Mouse (Mus musculus) forebrain, embryonic 13.5 days (tissue): ENCODE measurements at regions not wholly inside any gene's neighbourhood (a gene's known extent, or its start where the extent isn't known, plus 50 kb on each side); places are given as distances from the start of the nearest gene placed in this dataset.

Experiments used
- ATAC-seq: fragments of 200-750 bp; cut with Nextera tagmentation; 2 replicates; pipeline ENCODE4 v1.8.0; 2017
- H3K27ac ChIP-seq: fragments of 300-500 bp; sonication (generic); 2 replicates; pipeline ENCODE4 v1.5.1; 2015; ENCODE audit warnings: inconsistent platforms, mild to moderate bottlenecking, moderate library complexity
- H3K27me3 ChIP-seq: fragments of 300-500 bp; sonication (generic); 2 replicates; pipeline ENCODE4 v1.6.1; 2015; ENCODE audit warnings: mild to moderate bottlenecking, inconsistent platforms
- H3K36me3 ChIP-seq: fragments of 300-500 bp; sonication (generic); 2 replicates; pipeline ENCODE4 v1.6.1; 2015; ENCODE audit warnings: mild to moderate bottlenecking, inconsistent platforms; ENCODE audit not compliant: poor library complexity, severe bottlenecking
- H3K4me1 ChIP-seq: fragments of 300-500 bp; sonication (generic); 2 replicates; pipeline ENCODE4 v1.6.1; 2015; ENCODE audit warnings: inconsistent platforms
- H3K4me2 ChIP-seq: fragments of 300-500 bp; sonication (generic); 2 replicates; pipeline ENCODE4 v1.6.1; 2015; ENCODE audit warnings: inconsistent platforms, mild to moderate bottlenecking, moderate library complexity
- H3K4me3 ChIP-seq: fragments of 300-500 bp; sonication (generic); 2 replicates; pipeline ENCODE4 v1.5.1; 2015; ENCODE audit warnings: mild to moderate bottlenecking, inconsistent platforms
- H3K9ac ChIP-seq: fragments of 300-500 bp; sonication (generic); 2 replicates; pipeline ENCODE4 v1.6.1; 2015; ENCODE audit warnings: mild to moderate bottlenecking, inconsistent platforms
- H3K9me3 ChIP-seq: fragments of 300-500 bp; sonication (generic); replicated peaks from 2 replicates; pipeline ENCODE4 v1.6.1; 2016; ENCODE audit warnings: inconsistent platforms
- WGBS: fragments of 180-500 bp; shearing (Covaris S2); methylation state at CpG from one replicate; pipeline ENCODE4 v1.1.7; 2015; 5-methylcytosine and 5-hydroxymethylcytosine counted together

DNA sequence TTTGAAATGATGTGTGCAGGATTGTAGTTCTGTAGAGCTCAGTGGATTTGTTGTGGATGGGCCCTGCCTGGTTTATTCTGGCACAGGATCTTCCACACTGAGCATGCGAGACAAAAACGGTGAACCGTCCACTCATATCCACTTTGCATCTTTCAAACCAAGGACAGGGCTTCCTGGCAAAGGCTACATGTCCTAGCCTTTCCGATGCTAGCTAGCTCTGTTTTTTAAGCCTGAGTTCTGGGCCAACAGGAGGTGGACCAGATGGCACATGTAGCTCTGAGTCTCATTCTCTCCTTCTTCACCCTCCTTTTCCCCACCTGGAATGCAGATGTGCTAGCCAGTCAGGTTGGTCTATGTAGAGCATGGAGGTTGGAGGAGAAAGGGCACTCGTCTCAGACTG lies 345.0 kb upstream of the Smim15 start:
- Histone ChIP-seq H3K4me2 (no peak overlapping the region), H3K9me3 (no peaks in the 10 kb centered on the region), H3K4me3 (no peak overlapping the region), H3K4me1 (peaks cover 14% of the 10 kb centered on the region), H3K9ac (no peak overlapping the region), H3K27ac (no peak overlapping the region), H3K27me3 (no peaks in the 10 kb centered on the region), H3K36me3 (no peaks in the 10 kb centered on the region)
- no peak for ATAC-seq
- 90% methylated on average over 5 of the region's 5 CpGs for WGBS

DNA sequence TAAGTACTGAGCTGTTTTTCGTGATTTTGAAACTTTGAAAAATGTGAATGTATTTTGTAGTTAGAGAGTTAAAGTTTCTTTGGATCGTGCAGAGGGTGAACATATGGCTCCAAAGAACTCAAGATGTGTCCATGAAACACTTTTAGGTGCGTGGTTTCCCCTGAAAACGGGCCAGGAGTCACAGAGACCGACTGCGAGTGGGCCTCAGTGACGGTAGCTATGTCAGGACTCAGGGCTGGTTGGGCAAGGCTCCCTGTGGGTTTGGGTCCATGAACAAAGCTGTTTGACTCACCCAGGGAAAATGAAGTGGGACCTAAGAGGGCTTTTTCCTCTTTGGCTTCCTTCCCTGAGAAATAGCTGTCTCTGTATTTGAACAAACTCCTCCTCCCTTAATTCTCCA lies 345.9 kb upstream of the Smim15 start:
- Histone ChIP-seq H3K27ac (no peak overlapping the region), H3K9ac (no peak overlapping the region), H3K4me2 (no peak overlapping the region), H3K4me3 (no peak overlapping the region), H3K36me3 (no peaks in the 10 kb centered on the region), H3K4me1 (peaks cover 14% of the 10 kb centered on the region), H3K9me3 (no peaks in the 10 kb centered on the region), H3K27me3 (no peaks in the 10 kb centered on the region)
- WGBS, result 94% methylated on average over 7 of the region's 7 CpGs
- no peak for ATAC-seq

DNA sequence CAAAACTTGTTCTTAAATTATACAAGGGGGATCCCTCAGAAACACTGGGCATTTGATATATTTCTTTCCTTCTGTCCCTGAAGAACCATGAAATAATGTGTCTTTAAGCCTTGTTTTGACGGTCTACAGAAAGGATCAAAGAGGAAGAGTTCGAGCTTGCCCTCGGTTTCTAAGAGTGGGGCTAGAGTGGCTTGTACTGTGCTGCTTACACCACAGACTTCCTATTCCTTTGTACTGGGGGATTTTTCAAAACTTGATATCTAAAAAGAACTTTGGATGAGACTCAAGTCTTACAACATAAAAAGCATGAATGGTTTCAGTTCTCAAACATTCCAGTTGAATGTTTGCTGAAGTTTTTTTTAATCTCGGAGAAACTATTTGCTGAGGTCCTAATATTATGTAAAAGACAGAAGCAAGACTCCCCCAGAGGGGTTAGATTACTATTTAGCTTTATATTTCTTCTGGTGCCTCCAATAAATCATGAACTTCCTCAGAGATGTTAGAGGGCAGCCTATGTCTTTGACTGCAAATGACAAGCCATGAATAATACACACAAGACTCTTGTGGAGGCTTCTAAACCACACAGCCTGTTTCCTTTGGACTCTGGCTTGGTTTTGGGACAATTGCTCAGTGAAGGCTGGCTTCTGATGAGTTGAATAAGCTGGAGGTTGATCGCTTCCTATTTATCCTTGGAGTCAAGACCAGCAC lies 352.0 kb upstream of the Smim15 start:
- H3K9ac ChIP-seq, result no peak overlapping the region
- H3K36me3 ChIP-seq, result no peaks in the 10 kb centered on the region
- no peak overlapping the region for H3K4me2 ChIP-seq
- H3K4me3 ChIP-seq, result no peak overlapping the region
- H3K9me3 ChIP-seq, result no peaks in the 10 kb centered on the region
- 86% methylated on average over 5 of the region's 5 CpGs for WGBS
- no peaks in the 10 kb centered on the region for H3K4me1 ChIP-seq
- H3K27me3 ChIP-seq, result no peaks in the 10 kb centered on the region
- H3K27ac ChIP-seq, result no peak overlapping the region
- no peak for ATAC-seq

DNA sequence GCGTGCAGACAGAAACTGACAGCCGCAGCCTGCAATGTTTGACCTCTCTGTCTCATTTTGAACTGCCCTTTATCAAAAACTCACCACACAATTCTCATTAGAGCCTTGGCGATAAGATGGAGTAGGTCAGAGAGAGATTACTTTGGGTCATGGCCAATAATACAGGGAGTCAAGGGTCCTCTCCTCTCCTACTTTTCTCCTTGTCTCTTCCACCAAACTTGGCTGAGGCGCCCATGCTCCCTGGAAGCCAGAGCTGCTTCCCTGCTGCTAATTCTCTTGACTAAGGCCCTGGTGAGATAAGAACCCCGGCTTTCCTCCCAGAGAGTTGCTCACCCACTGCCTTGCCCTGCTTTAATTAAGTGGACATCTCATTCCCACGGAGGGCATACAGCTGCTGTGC lies 355.3 kb upstream of the Smim15 start:
- Histone ChIP-seq H3K4me2 (no peak overlapping the region), H3K36me3 (no peaks in the 10 kb centered on the region), H3K4me1 (no peaks in the 10 kb centered on the region), H3K9me3 (no peaks in the 10 kb centered on the region), H3K27me3 (no peaks in the 10 kb centered on the region), H3K9ac (no peak overlapping the region), H3K27ac (no peak overlapping the region), H3K4me3 (no peak overlapping the region)
- 55% methylated on average over 6 of the region's 6 CpGs for WGBS
- ATAC-seq, result no peak

DNA sequence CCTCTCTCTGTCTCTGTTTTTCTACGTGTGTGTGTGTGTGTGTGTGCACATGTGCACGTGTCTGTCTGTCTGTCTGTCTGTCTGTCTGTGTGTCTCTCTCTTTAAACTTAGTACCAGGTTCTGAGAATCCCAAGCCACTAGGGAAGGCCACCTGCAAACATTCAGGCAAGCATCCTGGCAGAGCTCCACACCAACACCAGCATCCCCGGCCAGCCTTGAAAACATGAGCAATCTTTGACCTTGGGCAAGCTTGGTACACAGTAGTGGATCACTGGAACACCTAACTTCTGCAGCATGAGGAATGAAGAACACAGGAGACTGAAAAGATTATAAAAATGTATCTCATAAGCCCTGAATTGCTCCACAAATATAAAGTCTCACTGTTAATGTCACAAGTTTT lies 359.0 kb upstream of the Smim15 start:
- Histone ChIP-seq H3K4me2 (no peak overlapping the region), H3K27ac (no peak overlapping the region), H3K9ac (no peak overlapping the region), H3K9me3 (no peaks in the 10 kb centered on the region), H3K36me3 (no peaks in the 10 kb centered on the region), H3K4me3 (no peak overlapping the region), H3K4me1 (no peaks in the 10 kb centered on the region), H3K27me3 (no peaks in the 10 kb centered on the region)
- no peak for ATAC-seq
- WGBS, result 94% methylated on average over 3 of the region's 3 CpGs

DNA sequence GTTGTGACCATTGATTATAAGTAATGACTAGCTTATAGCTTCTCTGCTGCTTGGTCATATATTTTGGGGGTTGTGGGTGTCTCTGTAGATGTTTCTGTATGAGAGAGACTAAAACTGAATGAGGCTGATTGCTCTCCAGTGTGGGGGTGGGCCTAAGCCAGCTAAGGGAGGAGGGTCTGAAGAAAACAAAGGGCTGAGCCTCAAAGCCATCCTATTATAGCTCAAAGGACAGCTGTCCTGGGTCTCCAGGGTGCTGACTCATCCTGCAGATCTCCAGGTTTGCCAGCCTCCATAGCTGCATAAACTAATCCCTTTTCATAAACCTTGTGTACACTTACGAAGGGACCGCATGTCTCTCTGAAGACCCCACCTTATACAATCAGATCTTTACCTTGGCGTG lies 360.3 kb upstream of the Smim15 start:
- no peak for ATAC-seq
- no peak overlapping the region for H3K27ac ChIP-seq
- H3K9me3 ChIP-seq, result no peaks in the 10 kb centered on the region
- H3K27me3 ChIP-seq, result no peaks in the 10 kb centered on the region
- no peak overlapping the region for H3K4me3 ChIP-seq
- H3K9ac ChIP-seq, result no peak overlapping the region
- no peaks in the 10 kb centered on the region for H3K4me1 ChIP-seq
- no peak overlapping the region for H3K4me2 ChIP-seq
- no peaks in the 10 kb centered on the region for H3K36me3 ChIP-seq
- WGBS, result 66% methylated on average over 3 of the region's 3 CpGs

DNA sequence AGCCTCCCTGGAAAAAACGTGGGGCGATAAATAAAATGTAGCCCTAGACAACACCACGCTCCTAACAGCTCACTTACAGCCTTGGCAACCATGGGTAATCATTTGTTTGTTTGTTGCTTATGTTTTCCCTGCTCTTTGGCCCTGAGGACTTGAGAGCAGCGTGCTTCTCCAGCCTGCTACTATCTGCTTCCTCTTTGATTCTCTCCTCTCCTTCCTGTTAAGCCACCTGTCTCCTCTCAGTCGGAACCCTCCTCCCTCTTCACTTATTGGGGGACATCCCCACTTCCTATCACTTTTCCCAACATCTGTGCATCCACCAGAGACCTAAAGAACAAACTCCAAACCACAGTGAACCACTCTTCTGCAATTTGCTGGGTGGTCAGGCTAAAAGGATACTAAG lies 362.5 kb upstream of the Smim15 start:
- Histone ChIP-seq H3K27ac (no peak overlapping the region), H3K36me3 (no peaks in the 10 kb centered on the region), H3K9me3 (no peaks in the 10 kb centered on the region), H3K9ac (no peak overlapping the region), H3K4me1 (peaks cover 5% of the 10 kb centered on the region), H3K27me3 (no peaks in the 10 kb centered on the region), H3K4me2 (no peak overlapping the region), H3K4me3 (no peak overlapping the region)
- no peak for ATAC-seq
- WGBS, result 80% methylated on average over 5 of the region's 5 CpGs

DNA sequence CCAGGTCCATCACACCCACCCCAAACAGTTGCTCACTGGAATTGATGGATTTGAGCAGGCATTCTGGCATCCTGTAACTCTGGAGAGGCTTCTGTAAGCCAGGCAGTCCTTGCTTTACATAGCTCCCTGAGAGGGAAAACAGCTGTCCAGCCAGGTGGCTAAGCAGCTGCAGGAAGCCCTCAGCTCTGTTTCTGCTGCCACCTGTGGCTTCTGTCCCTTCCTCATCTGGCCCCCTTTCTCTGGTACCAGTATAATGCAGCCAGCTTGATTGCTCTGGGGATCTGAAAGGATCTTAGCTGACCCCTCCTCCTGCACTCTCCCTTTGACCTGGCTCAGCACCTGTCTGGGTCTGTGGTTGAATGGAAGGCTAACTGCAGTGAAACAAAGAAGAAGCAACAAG lies 365.4 kb upstream of the Smim15 start:
- Histone ChIP-seq H3K27ac (no peak overlapping the region), H3K9ac (no peak overlapping the region), H3K36me3 (no peaks in the 10 kb centered on the region), H3K4me3 (no peak overlapping the region), H3K4me2 (no peak overlapping the region), H3K27me3 (no peaks in the 10 kb centered on the region), H3K4me1 (peaks cover 14% of the 10 kb centered on the region), H3K9me3 (no peaks in the 10 kb centered on the region)
- no peak for ATAC-seq

DNA sequence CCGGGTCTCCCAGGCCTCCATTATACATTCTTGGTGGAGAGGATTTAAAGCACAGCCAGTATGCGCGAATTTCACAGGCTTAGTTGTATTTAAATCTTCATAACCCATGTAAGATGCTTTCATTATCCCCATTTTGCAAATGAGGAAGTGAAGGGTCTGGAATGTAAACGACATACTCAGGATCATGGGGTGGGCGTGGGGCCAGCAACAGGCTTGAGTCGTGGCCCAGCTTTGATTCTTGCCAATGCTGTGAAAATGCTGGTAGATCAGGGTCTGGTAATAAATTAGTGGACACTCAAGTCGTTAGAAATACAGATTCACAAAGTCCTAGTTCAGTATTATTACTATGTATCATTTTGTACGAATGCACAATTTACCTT lies 367.2 kb upstream of the Smim15 start:
- Histone ChIP-seq H3K36me3 (no peaks in the 10 kb centered on the region), H3K4me2 (no peak overlapping the region), H3K27me3 (no peaks in the 10 kb centered on the region), H3K4me3 (no peak overlapping the region), H3K9me3 (no peaks in the 10 kb centered on the region), H3K4me1 (peaks cover 14% of the 10 kb centered on the region), H3K9ac (no peak overlapping the region), H3K27ac (no peak overlapping the region)
- WGBS, result 50% methylated on average over 8 of the region's 8 CpGs
- peak; percentile 14; the same call in 1 of the 2 replicates for ATAC-seq

DNA sequence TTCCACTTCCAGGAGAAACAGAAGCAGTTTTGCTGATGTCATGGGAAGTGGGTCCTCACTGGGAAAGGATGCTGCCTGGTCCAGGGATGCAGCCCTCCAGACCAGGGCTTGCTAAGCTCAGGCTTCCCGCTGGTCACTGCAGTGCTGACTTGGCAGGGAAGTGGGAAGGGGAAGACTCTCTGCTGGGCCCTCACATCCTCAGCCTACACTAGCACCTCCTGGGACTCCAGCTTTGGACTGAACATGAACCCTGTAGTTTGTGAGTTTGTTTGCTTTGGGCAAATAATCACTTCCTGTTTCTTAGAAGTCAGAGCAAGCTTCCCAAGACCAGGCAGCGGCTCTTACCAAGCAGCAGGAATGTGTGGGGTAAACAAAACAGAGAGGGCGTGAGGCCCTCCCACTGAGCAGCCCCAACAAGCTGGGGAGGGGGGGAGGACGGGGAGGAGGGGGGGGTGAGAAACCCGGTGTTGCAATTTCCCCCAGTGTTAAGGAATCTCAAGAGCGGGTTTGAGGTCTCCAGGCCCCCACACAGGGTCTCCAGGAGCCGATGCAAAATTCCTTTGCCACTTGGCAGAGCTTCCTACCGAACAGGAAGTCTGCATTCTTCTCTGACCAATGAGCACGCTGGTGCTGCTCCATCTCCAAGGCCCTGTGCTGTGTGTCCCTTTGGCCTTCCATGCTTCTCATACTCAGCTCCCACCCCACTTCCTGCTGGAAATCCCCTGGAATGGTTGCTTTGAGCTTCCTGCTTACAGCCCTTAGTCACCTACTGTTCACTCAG lies 367.7 kb upstream of the Smim15 start:
- peak; percentile 70; the same call in 1 of the 2 replicates for ATAC-seq
- H3K4me2 ChIP-seq, result no peak overlapping the region
- H3K9ac ChIP-seq, result no peak overlapping the region
- no peaks in the 10 kb centered on the region for H3K9me3 ChIP-seq
- H3K4me3 ChIP-seq, result no peak overlapping the region
- WGBS, result 9% methylated on average over 9 of the region's 9 CpGs
- no peaks in the 10 kb centered on the region for H3K36me3 ChIP-seq
- no peaks in the 10 kb centered on the region for H3K27me3 ChIP-seq
- H3K27ac ChIP-seq, result no peak overlapping the region
- peaks cover 14% of the 10 kb centered on the region for H3K4me1 ChIP-seq

DNA sequence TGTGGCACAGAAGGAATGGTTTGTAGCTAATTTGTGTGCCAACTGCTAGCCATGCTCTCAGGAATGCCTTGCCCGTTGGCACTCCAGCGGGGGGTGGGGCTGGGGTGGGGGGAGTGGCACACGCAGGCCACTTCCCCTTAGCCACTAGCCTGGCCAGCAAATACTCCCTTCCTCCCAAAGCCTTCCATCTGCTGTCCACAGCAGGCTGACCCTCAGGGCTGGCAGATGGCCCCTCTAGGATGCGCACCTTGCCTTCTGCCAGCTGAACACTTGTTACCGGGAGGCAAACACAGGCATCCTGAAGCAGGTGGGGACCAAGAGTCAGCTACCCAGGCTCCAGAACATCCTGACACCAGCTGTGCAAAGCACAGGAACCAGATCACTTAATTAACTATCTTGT lies 372.1 kb upstream of the Smim15 start:
- Histone ChIP-seq H3K27me3 (no peaks in the 10 kb centered on the region), H3K4me2 (no peak overlapping the region), H3K36me3 (no peaks in the 10 kb centered on the region), H3K9me3 (no peaks in the 10 kb centered on the region), H3K27ac (no peak overlapping the region), H3K4me3 (no peak overlapping the region), H3K4me1 (peaks cover 13% of the 10 kb centered on the region), H3K9ac (no peak overlapping the region)
- WGBS, result 83% methylated on average over 5 of the region's 5 CpGs
- ATAC-seq, result no peak

DNA sequence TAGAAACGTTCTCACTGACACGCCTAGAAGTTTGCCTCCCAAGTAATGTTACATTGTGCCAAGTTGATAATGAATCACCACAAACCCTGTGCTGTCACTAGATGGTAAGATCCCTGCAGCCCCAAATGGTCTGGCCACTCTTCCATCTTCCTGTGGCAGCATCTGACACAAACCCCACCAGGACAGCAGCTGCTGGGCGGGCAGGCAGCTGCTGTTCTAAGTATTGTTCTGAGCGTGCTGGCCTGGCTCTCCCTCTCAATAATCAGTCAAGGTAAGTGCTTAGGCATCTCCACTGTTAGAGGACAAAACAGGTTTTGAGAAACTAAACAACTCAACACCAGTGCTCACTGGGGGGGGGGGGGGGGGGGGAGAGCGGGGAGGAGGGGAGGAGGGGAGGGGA lies 375.7 kb upstream of the Smim15 start:
- Histone ChIP-seq H3K9ac (no peak overlapping the region), H3K36me3 (no peaks in the 10 kb centered on the region), H3K9me3 (no peaks in the 10 kb centered on the region), H3K27ac (no peak overlapping the region), H3K27me3 (no peaks in the 10 kb centered on the region), H3K4me2 (no peak overlapping the region), H3K4me1 (peaks cover 17% of the 10 kb centered on the region), H3K4me3 (no peak overlapping the region)
- no peak for ATAC-seq
- WGBS, result 43% methylated on average over 5 of the region's 5 CpGs

DNA sequence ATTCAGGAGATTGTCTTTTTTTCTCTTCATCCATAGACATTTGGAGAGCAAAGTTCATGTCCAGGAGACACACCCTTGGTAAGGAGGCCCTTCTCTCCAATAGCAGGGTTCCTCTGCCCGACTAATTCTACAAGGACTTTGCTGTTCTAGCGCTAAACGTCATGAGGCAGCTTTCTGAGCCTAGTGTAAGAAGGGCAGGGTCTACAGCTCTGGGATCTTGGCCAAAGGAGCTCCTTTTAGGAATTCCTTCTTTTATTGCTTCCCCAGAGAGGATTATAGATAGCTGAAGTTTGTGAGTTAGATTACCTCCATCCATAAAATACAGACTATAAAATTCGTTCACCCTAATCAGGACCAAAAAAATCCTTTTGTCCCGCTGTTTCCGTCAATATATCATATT lies 378.5 kb upstream of the Smim15 start:
- no peak overlapping the region for H3K4me2 ChIP-seq
- ATAC-seq, result no peak
- H3K36me3 ChIP-seq, result no peaks in the 10 kb centered on the region
- H3K27me3 ChIP-seq, result no peaks in the 10 kb centered on the region
- no peak overlapping the region for H3K9ac ChIP-seq
- H3K4me3 ChIP-seq, result no peak overlapping the region
- H3K4me1 ChIP-seq, result peaks cover 39% of the 10 kb centered on the region
- H3K27ac ChIP-seq, result no peak overlapping the region
- WGBS, result 85% methylated on average over 6 of the region's 6 CpGs
- no peaks in the 10 kb centered on the region for H3K9me3 ChIP-seq
